Mouse (Mus musculus): Measurements from ENCODE around the gene Gemin8. TPM values are rescaled to one million over a fixed set of nuclear protein-coding genes. Genes with fewer than 3 reads are reported as not detected.

Gene Gemin8
- total RNA-seq, 2 experiments from 2014 or later: 11.9 to 20.0 TPM

DNA sequence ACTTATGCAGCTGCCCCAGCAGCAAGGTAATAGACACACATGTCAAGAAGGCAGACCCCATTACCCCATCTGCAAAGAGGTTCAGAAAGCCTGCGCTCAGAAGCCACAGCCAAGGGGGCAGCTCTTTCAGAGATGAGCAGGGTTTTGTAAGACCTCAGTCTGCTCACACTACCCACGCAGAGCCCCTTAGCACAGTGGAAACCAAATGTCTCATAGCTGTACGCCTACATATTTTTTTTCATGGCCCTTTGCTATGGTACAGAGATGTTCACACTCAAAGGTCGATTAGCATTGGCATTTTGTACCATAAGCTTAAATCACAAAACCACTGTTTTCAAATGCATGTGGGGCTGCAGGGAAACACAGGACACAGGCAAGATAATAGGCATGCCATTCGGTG, 56.6 kb downstream of the Gemin8 start:
- no peak for ATAC-seq (replicated peaks; ENCODE audit: poor library complexity)

DNA sequence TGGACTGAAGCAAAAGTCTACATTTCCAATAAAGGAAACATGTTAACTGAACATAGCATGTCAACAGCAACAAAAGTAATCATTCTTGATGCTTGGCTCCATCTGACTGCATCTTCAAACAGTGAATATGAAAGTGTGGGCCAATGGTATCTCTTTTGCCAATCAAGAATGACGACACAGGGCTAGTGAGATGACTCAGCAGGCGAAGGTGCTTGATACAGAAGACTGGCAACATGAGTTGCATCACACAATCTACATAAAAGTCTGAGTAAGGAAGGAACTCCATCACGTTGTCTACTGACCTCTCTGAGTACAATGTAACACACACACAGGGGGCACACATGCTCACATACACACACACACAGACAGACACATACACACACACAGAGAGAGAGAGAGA, 59.5 kb downstream of the Gemin8 start:
- peak; percentile 63 for ATAC-seq (replicated peaks; ENCODE audit: poor library complexity)

DNA sequence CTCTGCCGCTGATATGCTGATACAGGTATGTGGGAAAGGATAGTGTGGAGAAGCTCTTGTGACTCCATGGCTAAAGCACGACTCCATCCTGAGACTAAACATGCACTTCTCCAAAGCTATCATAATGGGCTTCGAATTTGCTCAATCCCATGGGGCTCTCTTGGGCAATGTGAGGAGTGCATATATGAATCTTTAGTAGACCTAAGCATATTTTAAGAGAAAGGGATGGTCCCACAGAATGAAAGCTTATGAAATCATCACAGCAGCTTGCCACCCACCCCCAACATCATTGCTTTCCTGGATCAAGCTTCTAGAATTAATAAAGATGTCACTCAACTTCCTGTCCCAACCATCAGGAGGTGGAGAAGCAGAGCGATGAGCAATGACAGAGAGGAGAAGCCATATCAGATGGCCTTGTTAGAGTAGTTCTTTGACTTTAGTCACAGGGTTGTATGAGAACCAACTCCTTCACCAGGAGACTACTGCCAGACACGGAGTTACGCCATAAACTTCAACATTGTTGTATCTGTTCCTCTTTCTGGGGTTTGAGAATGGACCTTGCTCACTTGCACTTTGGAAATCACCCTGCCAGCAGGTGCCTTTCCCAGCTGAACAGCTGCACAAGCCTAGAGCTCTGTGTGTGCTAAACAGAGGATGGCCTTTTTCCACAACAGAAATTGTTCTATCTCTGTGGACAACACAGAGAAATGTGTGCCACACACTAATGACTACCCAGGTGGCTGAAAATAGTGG, 60.4 kb downstream of the Gemin8 start:
- ATAC-seq (replicated peaks; ENCODE audit: poor library complexity): peak; percentile 97

DNA sequence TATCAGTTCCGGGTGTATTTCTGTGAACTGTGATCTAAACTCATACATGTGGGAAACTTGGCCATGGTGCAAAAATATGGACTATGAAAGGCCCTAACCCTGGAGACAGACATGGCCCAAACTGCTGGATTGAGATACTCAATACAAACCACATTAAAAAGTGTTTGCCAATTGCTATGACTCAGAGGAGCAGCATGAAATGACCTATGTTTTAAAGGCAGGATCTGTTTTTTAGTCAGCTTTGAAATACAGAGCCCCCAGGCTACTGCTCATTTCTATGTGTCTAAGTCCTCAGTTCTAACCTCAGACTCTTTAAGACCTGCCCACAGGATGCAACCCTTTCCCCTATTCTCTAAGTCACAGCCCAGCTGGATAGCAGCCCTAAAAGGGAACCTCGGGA, 65.9 kb downstream of the Gemin8 start:
- no peak for ATAC-seq (replicated peaks; ENCODE audit: poor library complexity)

DNA sequence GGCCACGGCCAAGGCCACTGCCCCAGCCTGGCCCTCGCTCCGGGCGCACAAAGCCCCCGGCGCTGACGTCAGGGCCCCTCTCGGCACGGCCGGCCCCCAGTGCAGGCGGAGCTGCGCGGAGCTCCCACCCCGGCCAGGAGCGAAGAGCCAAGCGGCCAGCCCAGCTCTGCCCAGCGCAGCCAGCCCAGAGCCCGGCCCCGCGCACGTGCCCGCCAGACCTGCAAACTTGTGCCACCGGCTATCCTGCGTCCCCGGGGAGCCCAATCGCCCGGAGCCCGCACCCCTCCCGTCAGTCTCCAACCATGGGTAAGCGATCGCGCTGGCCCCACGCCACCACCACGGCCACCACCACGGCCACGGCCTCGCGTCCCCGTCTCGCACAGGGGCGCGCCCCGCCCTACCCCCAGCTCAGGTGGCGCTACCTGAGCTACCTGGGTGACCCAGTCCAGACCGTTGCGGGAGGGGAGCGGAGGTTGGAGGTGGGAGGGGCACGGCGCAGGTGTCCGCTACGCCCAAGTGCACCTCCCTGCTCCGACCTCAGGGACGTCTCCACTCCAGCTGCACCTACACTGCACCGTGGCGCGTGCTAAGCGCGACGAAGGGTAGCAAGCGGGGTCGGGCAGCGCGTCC, 68.7 kb downstream of the Gemin8 start, which contains the start of gene Gpm6b:
TSS of gene Gpm6b (plus strand) at position 81 of the 630 bp plus-strand sequence.
- peak; percentile 70 for ATAC-seq (replicated peaks; ENCODE audit: poor library complexity)

DNA sequence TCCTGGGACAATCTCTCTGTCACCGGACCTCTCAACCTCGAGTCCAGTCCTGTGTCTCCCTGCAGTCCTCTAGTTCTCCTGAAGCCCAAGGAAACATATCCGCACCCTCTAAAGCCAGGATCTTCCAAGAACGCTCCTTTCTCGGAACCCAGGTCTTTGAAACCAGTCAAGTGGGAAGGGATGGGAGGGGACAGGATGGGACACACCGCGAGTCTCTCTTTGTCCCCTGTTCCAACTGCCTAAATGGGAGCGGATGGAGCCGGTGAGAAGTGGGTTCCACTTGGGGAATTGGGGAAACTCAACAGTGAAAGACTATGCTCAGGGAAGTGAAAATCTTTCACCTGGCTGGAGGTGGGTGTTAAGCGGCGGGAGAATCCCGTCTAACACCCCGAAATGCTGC, 69.3 kb downstream of the Gemin8 start:
- no peak for ATAC-seq (replicated peaks; ENCODE audit: poor library complexity)

Other genes with a start within 250 kb of the Gemin8 start
- 0.10 and 0.25 TPM in 2 replicates for gene Gpm6b, start 68.5 kb downstream of the Gemin8 start, total RNA-seq (2015)
- gene Gpm6b, start 68.5 kb downstream of the Gemin8 start, total RNA-seq (2017): 0.20 TPM in 1 of 2 replicates, not detected in the other